In the genomic region with DNA sequence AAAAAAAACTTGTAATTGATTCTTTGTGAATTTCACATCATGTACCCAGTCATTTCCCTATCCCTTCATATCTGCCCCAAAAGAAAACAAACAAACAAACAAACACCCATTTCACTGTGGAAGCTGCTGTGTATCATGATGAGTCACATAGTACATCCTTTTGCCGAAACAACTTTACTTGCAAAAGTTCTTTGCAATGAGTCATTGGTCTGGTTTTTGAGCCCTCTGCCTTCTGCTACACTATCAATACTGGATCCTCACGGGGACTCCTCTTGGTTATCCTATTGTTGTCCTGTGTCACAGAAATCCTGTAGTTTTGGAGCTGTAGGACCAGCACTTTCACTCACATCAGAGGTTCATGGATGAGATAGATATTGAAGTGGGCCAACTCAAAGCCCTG, we compare ENCODE assay signal across 26 mouse cellular contexts. TPM values are rescaled to one million over a fixed set of nuclear protein-coding genes. Genes with fewer than 3 reads are reported as not detected.
DNase-seq lines count a peak whose midpoint lies in the region; ATAC-seq and TF ChIP-seq lines count a peak whose summit lies in the region.
"Had no signal": no experiment of that assay in that cellular context is flagged by ENCODE, and none has a peak within 500 bp of the region (broad histone marks: within the 10 kb centered on the region; RNA-seq: fewer than 3 reads in every experiment).

No protein-coding gene starts in this region.

- no peaks in the 10 kb centered on the region for H3K27me3 ChIP-seq in C2C12 (ENCODE audit: control insufficient read depth, insufficient read depth, insufficient read length)
- H3K27me3 ChIP-seq in Patski: no peaks in the 10 kb centered on the region
- H3K27me3 ChIP-seq in forebrain, embryonic 14.5 days (replicated peaks; ENCODE audit: control insufficient read depth, insufficient read depth, low read length): no peaks in the 10 kb centered on the region
- H3K27me3 ChIP-seq: embryonic facial prominence, embryonic 13.5 days; embryonic facial prominence, embryonic 15.5 days; forebrain, embryonic 12.5 days; forebrain, embryonic 15.5 days had no signal

- no peaks in the 10 kb centered on the region for H3K9me3 ChIP-seq in forebrain, embryonic 14.5 days (replicated peaks; ENCODE audit: control insufficient read depth, low read length)
- H3K9me3 ChIP-seq: embryonic facial prominence, embryonic 13.5 days; embryonic facial prominence, embryonic 15.5 days; forebrain, embryonic 10.5 days; forebrain, embryonic 12.5 days; forebrain, embryonic 15.5 days had no signal

- DNase-seq in 3T3-L1 (ENCODE audit: low read depth, low spot score): peak; percentile 66
- DNase-seq in Patski (ENCODE audit: low read depth, low spot score): no peak
- DNase-seq in forebrain, embryonic 14.5 days (ENCODE audit: low spot score): no peak
- no peak for DNase-seq in right cerebral cortex, postnatal 14 days
- DNase-seq in spleen, postnatal 10 days (ENCODE audit: low spot score in 2 of 2): no peak
- DNase-seq: adrenal gland, adult 2 months; adrenal gland, postnatal 10 days; adrenal gland, postnatal 25 days; B cell, adult 2 months; cerebellum, adult 11 months; cerebellum, adult 18-20 months; cerebellum, adult 8-10 months; cerebellum, adult 9-11 months; cerebellum, postnatal 14 days; cerebellum, postnatal 36 days; embryo, embryonic 11 days; forebrain, postnatal 0 days had no signal

- H3K27ac ChIP-seq in forebrain, embryonic 14.5 days (ENCODE audit: low read depth, low read length): no peak overlapping the region
- H3K27ac ChIP-seq: embryonic facial prominence, embryonic 15.5 days; forebrain, embryonic 10.5 days; forebrain, embryonic 12.5 days; forebrain, embryonic 15.5 days had no signal

- in situ Hi-C loops in Patski (cut with MboI; ENCODE audit: low pct_unique_long_range_greater_than_20kb): no loop called here

- no peaks in the 10 kb centered on the region for H3K36me3 ChIP-seq in C2C12 (ENCODE audit: control insufficient read depth, insufficient read depth)
- no peaks in the 10 kb centered on the region for H3K36me3 ChIP-seq in forebrain, embryonic 14.5 days (ENCODE audit: control insufficient read depth, insufficient read depth, low read length)
- H3K36me3 ChIP-seq: embryonic facial prominence, embryonic 13.5 days; embryonic facial prominence, embryonic 15.5 days; forebrain, embryonic 10.5 days; forebrain, embryonic 12.5 days; forebrain, embryonic 15.5 days had no signal

- TF ChIP-seq CTCF in C2C12 (IDR thresholded peaks at IDR 0.05; ENCODE audit: control insufficient read depth, insufficient read depth, insufficient read length): no peak
- TF ChIP-seq CTCF in Patski (IDR thresholded peaks at IDR 0.05): no peak

- H3ac ChIP-seq in C2C12 (ENCODE audit: control insufficient read depth, insufficient read length, low read depth): no peak overlapping the region

- H3K4me3 ChIP-seq in C2C12 (ENCODE audit: insufficient read depth, poor library complexity, severe bottlenecking): no peak overlapping the region
- no peak overlapping the region for H3K4me3 ChIP-seq in forebrain, embryonic 14.5 days (ENCODE audit: low read depth, low read length)
- H3K4me3 ChIP-seq: embryonic facial prominence, embryonic 13.5 days; embryonic facial prominence, embryonic 15.5 days; erythroblast, embryonic 14.5 days; forebrain, embryonic 10.5 days; forebrain, embryonic 12.5 days; forebrain, embryonic 15.5 days had no signal

- CTCF ChIA-PET in Patski (lab: Charles Lee): interaction anchor here (0.8 to 0.9 kb wide), 3 partner anchors 9 to 403 kb away, joined by 3 to 4 read pairs (median 3); no protein-coding TSS in a partner anchor

- no peak overlapping the region for H3K9ac ChIP-seq in forebrain, embryonic 14.5 days (ENCODE audit: low read length)
- H3K9ac ChIP-seq: embryonic facial prominence, embryonic 13.5 days; embryonic facial prominence, embryonic 15.5 days; forebrain, embryonic 12.5 days; forebrain, embryonic 15.5 days; forebrain, postnatal 0 days had no signal

- no peaks in the 10 kb centered on the region for H3K4me1 ChIP-seq in forebrain, embryonic 14.5 days (ENCODE audit: control insufficient read depth, insufficient read depth, low read length)
- H3K4me1 ChIP-seq: embryonic facial prominence, embryonic 15.5 days; forebrain, embryonic 10.5 days; forebrain, embryonic 12.5 days; forebrain, embryonic 15.5 days had no signal

- no peaks in the 10 kb centered on the region for H3K79me3 ChIP-seq in C2C12 (ENCODE audit: low read depth)

- peak; percentile 69 for ATAC-seq in Patski
- ATAC-seq in forebrain, embryonic 14.5 days: no peak
- ATAC-seq: forebrain, embryonic 15.5 days; forebrain, postnatal 0 days had no signal

- whole genome bisulfite sequencing in forebrain, embryonic 14.5 days: 93% methylated on average over 2 of the region's 2 CpGs

- H3K4me2 ChIP-seq in forebrain, embryonic 14.5 days (ENCODE audit: low read length): no peak overlapping the region
- H3K4me2 ChIP-seq: embryonic facial prominence, embryonic 13.5 days; embryonic facial prominence, embryonic 15.5 days; forebrain, embryonic 12.5 days; forebrain, embryonic 15.5 days had no signal

- H3K79me2 ChIP-seq in C2C12 (ENCODE audit: control insufficient read depth, insufficient read depth): no peaks in the 10 kb centered on the region

- POLR2A ChIA-PET in Patski (lab: Charles Lee): interaction anchor here (0.6 kb wide), 1 partner anchor 247 kb away, joined by 4 read pairs; no protein-coding TSS in a partner anchor

TF ChIP-seq in C2C12, 6 proteins besides CTCF, POLR2A, EP300 and RAD21:
- TF ChIP-seq USF1 (IDR thresholded peaks at IDR 0.05; ENCODE audit: low read depth) (no peak), FOSL1 (IDR thresholded peaks at IDR 0.05; ENCODE audit: insufficient read depth, low read length, poor library complexity, severe bottlenecking) (peak; percentile 10)
TF ChIP-seq in C2C12: peak in this region for 1.

RNA-seq across cellular contexts. Expression of a gene that starts 7.4 kb away (rescaled TPM):
- polyA plus RNA-seq in C2C12 (2012; fragmentation: generic; extraction: Trizol): 2.6 TPM
- 6.4 TPM for polyA plus RNA-seq in Patski (2021)
- polyA plus RNA-seq in forebrain, embryonic 14.5 days (2014; fragmentation: Nextera tagmentation; extraction: Ambion mirVana): 10.9 and 16.9 TPM in 2 replicates

RNA-seq across cellular contexts. Expression of a gene that starts 21.1 kb away (rescaled TPM):
- not detected for polyA plus RNA-seq in C2C12 (2012; fragmentation: generic; extraction: Trizol)
- not detected for polyA plus RNA-seq in Patski (2021)
- polyA plus RNA-seq in forebrain, embryonic 14.5 days (2014; fragmentation: Nextera tagmentation; extraction: Ambion mirVana): not detected in 2 replicates
- polyA plus RNA-seq: adrenal gland, adult 2 months; brain, embryonic 14.5 days; embryonic facial prominence, embryonic 11.5 days; embryonic facial prominence, embryonic 13.5 days; embryonic facial prominence, embryonic 15.5 days; erythroblast, embryonic 14.5 days; forebrain, embryonic 10.5 days; forebrain, embryonic 12.5 days; forebrain, embryonic 15.5 days; forebrain, postnatal 0 days had no signal

RNA-seq across cellular contexts. Expression of a gene that starts 30.7 kb away (rescaled TPM):
- polyA plus RNA-seq in C2C12 (2012; fragmentation: generic; extraction: Trizol) (2.2 TPM), Patski (2021) (13.5 TPM)
- polyA plus RNA-seq in forebrain, embryonic 14.5 days (2014; fragmentation: Nextera tagmentation; extraction: Ambion mirVana): 4.3 and 7.0 TPM in 2 replicates
